Mouse (Mus musculus) liver, embryonic 11.5 days (tissue): ENCODE measurements at regions not wholly inside any gene's neighbourhood (a gene's known extent, or its start where the extent isn't known, plus 50 kb on each side); places are given as distances from the start of the nearest gene placed in this dataset.

Experiments used
- ATAC-seq: fragments of 200-750 bp; cut with Nextera tagmentation; replicated peaks from 2 replicates; pipeline ENCODE4 v1.8.0; 2017; ENCODE audit warnings: moderate number of reproducible peaks, mild to moderate bottlenecking, moderate TSS enrichment, moderate library complexity; ENCODE audit not compliant: low FRiP score
- DNase-seq: peaks from one replicate; pipeline ENCODE4 v3.0.0-alpha.2; 2017; ENCODE audit warnings: low spot score
- H3K27ac ChIP-seq: fragments of 300-500 bp; sonication (generic); 2 replicates; pipeline ENCODE4 v1.5.1; 2014; ENCODE audit warnings: mild to moderate bottlenecking, low read depth, low read length, control low read depth
- H3K27me3 ChIP-seq: fragments of 300-500 bp; sonication (generic); replicated peaks from 2 replicates; pipeline ENCODE4 v1.6.1; 2014; ENCODE audit warnings: low read length, mixed read lengths; ENCODE audit not compliant: control insufficient read depth, insufficient read depth
- H3K36me3 ChIP-seq: fragments of 300-500 bp; sonication (generic); 2 replicates; pipeline ENCODE4 v1.6.1; 2014; ENCODE audit warnings: mild to moderate bottlenecking, low read length, moderate library complexity, mixed read lengths; ENCODE audit not compliant: control insufficient read depth, insufficient read depth
- H3K4me1 ChIP-seq: fragments of 300-500 bp; sonication (generic); replicated peaks from 2 replicates; pipeline ENCODE4 v1.6.1; 2014; ENCODE audit warnings: low read length, mixed read lengths; ENCODE audit not compliant: control insufficient read depth, insufficient read depth
- H3K4me2 ChIP-seq: fragments of 300-500 bp; sonication (generic); 2 replicates; pipeline ENCODE4 v1.6.1; 2014; ENCODE audit warnings: mild to moderate bottlenecking, control low read depth, moderate library complexity
- H3K4me3 ChIP-seq: fragments of 300-500 bp; sonication (generic); 2 replicates; pipeline ENCODE4 v1.5.1; 2014; ENCODE audit warnings: low read depth, low read length, control low read depth
- H3K9ac ChIP-seq: fragments of 300-500 bp; sonication (generic); 2 replicates; pipeline ENCODE4 v1.6.1; 2014; ENCODE audit warnings: low read depth, low read length, control low read depth
- H3K9me3 ChIP-seq: fragments of 300-500 bp; sonication (generic); 2 replicates; pipeline ENCODE4 v1.6.1; 2016; ENCODE audit warnings: low read length, inconsistent platforms, mixed read lengths; ENCODE audit not compliant: control insufficient read depth
- WGBS: fragments of 180-500 bp; shearing (Covaris S2); extraction: QIAGEN DNeasy Blood & Tissue Kit; methylation state at CpG from one replicate; pipeline ENCODE4 v1.1.7; 2014; 5-methylcytosine and 5-hydroxymethylcytosine counted together

- Histone ChIP-seq H3K4me1 (no peaks in the 10 kb centered on the region), H3K4me3 (no peak overlapping the region), H3K27ac (no peak overlapping the region), H3K9me3 (no peaks in the 10 kb centered on the region), H3K4me2 (no peak overlapping the region), H3K27me3 (no peaks in the 10 kb centered on the region), H3K9ac (no peak overlapping the region), H3K36me3 (no peaks in the 10 kb centered on the region)
- WGBS = 84% methylated on average over 5 of the region's 5 CpGs
- no peak for ATAC-seq
- DNase-seq = no peak
Measured at GRCm38 (mm10) chr6:50949361-50949760, 295.1 kb upstream of the Npvf start.

DNA sequence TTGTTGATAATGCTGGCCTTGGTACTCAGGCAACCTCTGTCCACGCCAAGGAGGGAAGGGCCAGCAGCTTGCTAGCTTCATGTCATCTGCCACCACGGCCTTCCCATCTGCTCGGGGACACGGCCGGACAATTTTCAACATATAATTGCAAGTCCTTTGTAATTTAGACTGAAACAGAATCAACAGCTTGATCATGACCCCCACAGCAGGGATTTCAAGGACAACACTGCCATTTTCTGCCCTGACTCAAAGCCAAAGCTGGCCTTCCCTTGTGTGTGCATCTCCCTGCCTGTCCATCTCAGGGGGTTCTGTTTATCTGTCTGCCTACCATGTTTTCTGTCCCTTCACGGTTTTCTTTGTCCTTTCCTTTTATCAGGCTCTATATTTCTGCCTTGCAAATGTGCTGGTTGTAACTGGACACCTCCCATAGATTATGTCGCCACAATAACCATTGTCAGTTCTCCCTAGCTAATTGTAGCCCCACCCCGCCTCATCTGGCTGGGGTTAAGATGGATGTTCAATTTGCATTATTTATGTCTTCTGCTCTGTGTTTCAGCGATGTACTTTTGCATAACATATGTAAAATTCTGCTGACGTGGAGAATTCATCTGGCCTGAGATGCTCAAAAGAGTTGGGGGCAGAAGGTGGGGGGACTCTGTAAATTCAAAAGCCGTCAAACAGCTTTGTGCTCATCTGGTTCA is 295.8 kb upstream of the Npvf start:
- H3K36me3 ChIP-seq = no peaks in the 10 kb centered on the region
- no peak for ATAC-seq
- no peaks in the 10 kb centered on the region for H3K27me3 ChIP-seq
- H3K9ac ChIP-seq = no peak overlapping the region
- WGBS = 73% methylated on average over 11 of the region's 11 CpGs
- H3K9me3 ChIP-seq = no peaks in the 10 kb centered on the region
- H3K27ac ChIP-seq = no peak overlapping the region
- DNase-seq = no peak
- H3K4me3 ChIP-seq = no peak overlapping the region
- no peak overlapping the region for H3K4me2 ChIP-seq
- no peaks in the 10 kb centered on the region for H3K4me1 ChIP-seq

DNA sequence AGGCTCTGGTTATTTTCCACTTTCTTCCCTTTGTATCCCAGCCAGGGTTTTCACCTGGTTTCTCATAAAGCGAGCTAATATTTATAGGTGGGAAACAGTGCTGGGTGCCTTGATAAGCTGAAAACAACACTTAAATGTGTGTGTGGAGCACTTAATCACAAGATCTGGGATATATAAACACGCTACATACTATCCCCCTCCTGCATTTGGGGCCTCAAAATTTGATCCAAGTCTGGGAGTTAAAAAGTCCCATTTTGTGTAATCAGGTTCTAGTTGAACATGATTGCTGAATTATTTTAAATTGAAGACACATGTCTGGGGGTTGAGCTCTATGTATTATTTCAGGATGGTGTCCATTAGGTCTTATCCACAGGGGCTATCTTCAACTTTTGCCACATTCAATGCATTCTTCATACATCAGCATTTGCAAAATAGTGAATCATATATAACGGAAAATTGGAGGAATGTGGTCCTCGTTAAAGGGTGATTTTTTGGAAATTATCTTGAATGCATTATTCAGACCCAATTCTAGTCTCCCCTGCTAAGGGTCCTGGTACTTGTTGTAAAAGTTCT is 303.2 kb upstream of the Npvf start:
- H3K27ac ChIP-seq = no peak overlapping the region
- H3K9ac ChIP-seq = no peak overlapping the region
- H3K27me3 ChIP-seq = no peaks in the 10 kb centered on the region
- ATAC-seq (no peak), DNase-seq (no peak)
- no peaks in the 10 kb centered on the region for H3K4me1 ChIP-seq
- no peaks in the 10 kb centered on the region for H3K36me3 ChIP-seq
- no peak overlapping the region for H3K4me2 ChIP-seq
- H3K4me3 ChIP-seq = no peak overlapping the region
- no peaks in the 10 kb centered on the region for H3K9me3 ChIP-seq
- WGBS = 83% methylated on average over 4 of the region's 4 CpGs

GRCm38 (mm10) chr6:50960341-50960740 is 306.1 kb upstream of the Npvf start:
- DNase-seq = no peak
- H3K4me2 ChIP-seq = no peak overlapping the region
- H3K4me3 ChIP-seq = no peak overlapping the region
- no peak overlapping the region for H3K27ac ChIP-seq
- H3K9ac ChIP-seq = no peak overlapping the region
- H3K27me3 ChIP-seq = no peaks in the 10 kb centered on the region
- no peaks in the 10 kb centered on the region for H3K36me3 ChIP-seq
- WGBS = 64% methylated on average over 5 of the region's 5 CpGs
- no peaks in the 10 kb centered on the region for H3K9me3 ChIP-seq
- H3K4me1 ChIP-seq = no peaks in the 10 kb centered on the region
- no peak for ATAC-seq

- Histone ChIP-seq H3K4me1 (no peaks in the 10 kb centered on the region), H3K27me3 (no peaks in the 10 kb centered on the region), H3K9me3 (no peaks in the 10 kb centered on the region), H3K27ac (no peak overlapping the region), H3K4me3 (no peak overlapping the region), H3K4me2 (no peak overlapping the region), H3K36me3 (no peaks in the 10 kb centered on the region), H3K9ac (no peak overlapping the region)
- ATAC-seq (no peak), DNase-seq (no peak)
- 79% methylated on average over 6 of the region's 6 CpGs for WGBS
Measured at GRCm38 (mm10) chr6:50961592-50961991, 307.4 kb upstream of the Npvf start.

- H3K27ac ChIP-seq = no peak overlapping the region
- H3K4me1 ChIP-seq = no peaks in the 10 kb centered on the region
- no peak overlapping the region for H3K4me2 ChIP-seq
- no peak overlapping the region for H3K4me3 ChIP-seq
- ATAC-seq = no peak
- H3K9me3 ChIP-seq = no peaks in the 10 kb centered on the region
- H3K9ac ChIP-seq = no peak overlapping the region
- DNase-seq = no peak
- WGBS = 83% methylated on average over 5 of the region's 5 CpGs
- no peaks in the 10 kb centered on the region for H3K36me3 ChIP-seq
- no peaks in the 10 kb centered on the region for H3K27me3 ChIP-seq
Measured at GRCm38 (mm10) chr6:50968546-50968945, 314.3 kb upstream of the Npvf start.

DNA sequence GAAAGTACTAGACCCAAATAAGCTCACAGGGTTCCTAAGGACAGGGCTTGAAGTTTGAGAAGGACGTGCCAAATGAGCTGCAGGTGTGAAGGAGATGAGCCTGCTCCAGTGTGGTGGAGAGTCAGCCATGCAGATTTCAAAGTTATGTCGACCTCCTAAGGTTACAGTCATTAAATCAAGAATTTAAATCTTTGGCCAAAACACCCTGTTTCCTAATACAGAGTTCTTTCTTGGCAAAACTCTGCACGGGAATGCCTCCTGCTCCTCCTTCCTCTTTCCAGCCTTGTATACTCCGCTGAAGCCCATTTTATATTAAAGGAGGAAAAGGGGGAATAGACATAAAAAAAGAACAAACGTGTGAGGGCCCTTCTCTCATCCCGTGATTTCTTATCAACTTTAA is 315.1 kb upstream of the Npvf start:
- no peak overlapping the region for H3K27ac ChIP-seq
- no peaks in the 10 kb centered on the region for H3K9me3 ChIP-seq
- no peak for ATAC-seq
- no peak overlapping the region for H3K4me2 ChIP-seq
- WGBS = 65% methylated on average over 6 of the region's 6 CpGs
- no peaks in the 10 kb centered on the region for H3K4me1 ChIP-seq
- no peak overlapping the region for H3K4me3 ChIP-seq
- no peak overlapping the region for H3K9ac ChIP-seq
- no peaks in the 10 kb centered on the region for H3K36me3 ChIP-seq
- DNase-seq = no peak
- H3K27me3 ChIP-seq = no peaks in the 10 kb centered on the region

DNA sequence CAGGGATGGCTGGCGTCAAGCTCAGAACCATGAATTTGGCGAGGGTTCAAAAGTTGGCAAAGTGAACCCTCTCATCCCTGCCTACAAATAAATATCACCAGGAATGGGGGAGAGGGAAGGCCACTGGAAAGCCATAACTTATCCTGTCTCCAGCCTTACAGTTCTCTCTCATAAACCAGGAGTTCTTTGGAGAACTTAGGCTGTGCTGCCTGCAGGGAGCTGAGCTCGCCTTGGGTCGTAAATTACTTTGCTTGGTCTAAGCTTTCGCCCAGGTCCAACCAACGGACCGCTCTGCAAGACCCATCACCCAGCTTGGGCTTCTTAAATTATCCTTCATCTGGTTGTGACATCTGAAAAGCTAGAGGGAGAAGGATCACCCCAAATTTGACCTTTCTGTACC is 315.8 kb upstream of the Npvf start:
- Histone ChIP-seq H3K4me2 (no peak overlapping the region), H3K4me3 (no peak overlapping the region), H3K9ac (no peak overlapping the region), H3K4me1 (no peaks in the 10 kb centered on the region), H3K36me3 (no peaks in the 10 kb centered on the region), H3K9me3 (no peaks in the 10 kb centered on the region), H3K27ac (no peak overlapping the region), H3K27me3 (no peaks in the 10 kb centered on the region)
- WGBS = 59% methylated on average over 7 of the region's 7 CpGs
- ATAC-seq (no peak), DNase-seq (no peak)

DNA sequence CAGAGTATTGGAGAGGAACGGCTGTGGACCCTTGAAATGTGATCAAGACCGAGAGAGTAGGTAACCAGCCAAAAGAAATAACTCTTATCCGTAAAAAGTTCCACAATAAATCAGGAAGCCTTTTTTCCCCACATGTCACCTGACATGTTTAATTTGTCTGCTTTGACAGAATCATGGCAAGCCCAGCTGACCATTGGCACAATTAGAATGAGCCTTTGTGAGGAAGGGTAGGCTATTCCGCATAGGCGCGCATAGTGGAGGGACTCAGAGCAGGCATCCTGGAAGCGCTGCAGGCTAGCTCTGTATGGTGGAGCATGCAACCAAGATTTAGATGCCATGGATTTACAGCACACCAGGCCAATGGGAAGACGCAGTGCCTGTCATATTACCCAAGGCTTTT is 316.5 kb upstream of the Npvf start:
- 83% methylated on average over 8 of the region's 8 CpGs for WGBS
- Histone ChIP-seq H3K9ac (no peak overlapping the region), H3K27ac (no peak overlapping the region), H3K4me2 (no peak overlapping the region), H3K4me1 (no peaks in the 10 kb centered on the region), H3K9me3 (no peaks in the 10 kb centered on the region), H3K36me3 (no peaks in the 10 kb centered on the region), H3K27me3 (no peaks in the 10 kb centered on the region), H3K4me3 (no peak overlapping the region)
- ATAC-seq (no peak), DNase-seq (no peak)
